Mouse (Mus musculus): Measurements from ENCODE around the gene Ccer2. TPM values are rescaled to one million over a fixed set of nuclear protein-coding genes. Genes with fewer than 3 reads are reported as not detected.

Gene Ccer2
- polyA plus RNA-seq (2014; fragmentation: Illumina TruSeq; extraction: RNeasy Lipid Tissue Mini Kit (QIAGEN cat#74804); ENCODE audit: low read depth, low replicate concordance) = not detected

DNA sequence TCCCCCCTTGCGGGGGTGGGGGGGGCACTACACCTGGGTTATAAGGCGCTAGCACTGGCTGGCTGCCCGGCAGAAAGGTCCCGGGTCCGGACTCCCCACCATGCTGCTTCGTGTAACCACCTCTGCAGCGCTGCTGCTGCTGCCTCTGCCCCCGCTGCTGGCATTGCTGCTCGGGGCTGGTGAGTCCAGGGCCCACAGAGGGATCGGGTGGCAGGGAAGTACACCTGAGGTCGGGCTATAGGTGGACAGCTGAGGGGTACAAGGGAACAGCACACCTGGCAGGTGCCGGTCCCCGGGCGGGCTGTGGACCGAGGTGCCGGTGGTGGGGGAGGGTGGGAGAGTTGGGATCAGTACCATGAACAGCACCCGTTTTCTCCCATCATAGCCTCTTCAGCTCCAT is at the start of gene Ccer2:
Gene Ccer2 (plus strand): TSS at position 96 of the 400 bp plus-strand sequence.

DNA sequence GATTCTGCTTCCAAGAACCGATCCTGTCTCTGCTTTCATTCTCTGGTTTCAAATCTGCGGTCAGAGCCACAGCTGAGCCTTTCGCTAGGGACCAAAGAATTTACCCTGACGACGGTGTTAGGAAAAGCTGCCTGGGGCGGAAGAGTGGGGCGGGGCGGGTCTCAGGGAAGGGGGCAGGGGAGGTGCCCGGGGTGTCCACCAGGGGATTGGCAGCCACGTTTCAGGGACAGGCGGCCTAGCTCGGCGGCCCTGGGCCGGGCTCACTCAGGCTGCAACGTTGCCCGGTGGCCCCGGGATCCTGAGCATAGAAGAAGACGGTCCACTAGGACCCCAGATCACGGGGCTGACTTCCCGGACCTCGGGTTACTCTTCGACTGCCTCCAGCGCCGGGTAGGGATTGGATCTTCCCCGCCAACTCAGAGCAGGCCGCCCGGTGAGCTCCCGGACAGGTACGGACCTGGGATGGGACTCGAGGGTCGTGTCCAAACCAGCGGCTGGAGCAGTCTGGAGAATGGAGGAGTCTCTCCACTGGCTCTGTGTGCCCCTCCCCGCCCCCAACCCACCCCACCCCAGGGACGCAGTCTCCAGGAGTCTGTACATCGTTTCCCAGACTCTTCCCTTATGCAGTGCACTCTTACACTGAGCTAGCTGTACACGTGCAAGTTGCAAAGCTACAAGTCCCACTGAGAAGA is 39.2 kb upstream of the Ccer2 start, which contains the start of gene Fbxo17:
Gene Fbxo17 (plus strand): TSS at position 215 of the 692 bp plus-strand sequence.

DNA sequence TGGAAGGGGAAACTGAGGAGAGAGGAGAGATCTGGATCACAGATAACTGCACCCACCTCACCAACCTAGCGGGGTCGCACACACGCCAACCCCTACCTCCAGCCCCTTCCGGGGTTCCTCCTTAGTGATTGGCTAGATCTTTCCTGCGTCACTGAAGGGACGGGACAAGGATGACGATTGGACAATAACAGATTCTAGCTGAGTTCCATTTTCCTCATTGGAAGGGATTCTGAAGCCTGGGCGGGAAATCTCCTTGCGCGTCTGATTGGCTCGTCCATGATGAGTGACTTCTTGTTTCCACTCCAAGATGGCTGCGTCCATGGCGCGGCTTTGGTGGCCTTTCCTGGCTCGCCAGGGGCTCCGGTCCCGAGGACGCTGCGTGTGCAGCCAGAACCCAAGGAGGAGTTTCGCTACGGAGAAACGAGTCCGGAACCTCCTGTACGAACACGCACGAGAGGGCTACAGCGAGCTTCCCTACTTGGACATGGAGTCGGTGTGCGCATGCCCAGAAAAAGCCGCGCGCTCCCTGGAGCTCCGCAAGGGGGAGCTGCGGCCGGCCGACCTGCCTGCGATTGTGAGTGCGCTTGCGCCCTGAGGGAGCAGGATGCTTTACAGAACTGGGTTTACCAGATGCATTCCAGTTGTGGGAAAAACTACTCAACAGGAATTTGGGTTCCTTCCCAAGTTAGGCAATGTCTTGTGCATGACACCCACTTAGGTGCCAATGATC is 14.1 kb upstream of the Ccer2 start, which contains the start of the genes Mrps12 and Sars2:
Gene Mrps12 (minus strand): TSS at position 112 of the 730 bp plus-strand sequence.
Gene Sars2 (plus strand): TSS at position 284 of the 730 bp plus-strand sequence.

DNA sequence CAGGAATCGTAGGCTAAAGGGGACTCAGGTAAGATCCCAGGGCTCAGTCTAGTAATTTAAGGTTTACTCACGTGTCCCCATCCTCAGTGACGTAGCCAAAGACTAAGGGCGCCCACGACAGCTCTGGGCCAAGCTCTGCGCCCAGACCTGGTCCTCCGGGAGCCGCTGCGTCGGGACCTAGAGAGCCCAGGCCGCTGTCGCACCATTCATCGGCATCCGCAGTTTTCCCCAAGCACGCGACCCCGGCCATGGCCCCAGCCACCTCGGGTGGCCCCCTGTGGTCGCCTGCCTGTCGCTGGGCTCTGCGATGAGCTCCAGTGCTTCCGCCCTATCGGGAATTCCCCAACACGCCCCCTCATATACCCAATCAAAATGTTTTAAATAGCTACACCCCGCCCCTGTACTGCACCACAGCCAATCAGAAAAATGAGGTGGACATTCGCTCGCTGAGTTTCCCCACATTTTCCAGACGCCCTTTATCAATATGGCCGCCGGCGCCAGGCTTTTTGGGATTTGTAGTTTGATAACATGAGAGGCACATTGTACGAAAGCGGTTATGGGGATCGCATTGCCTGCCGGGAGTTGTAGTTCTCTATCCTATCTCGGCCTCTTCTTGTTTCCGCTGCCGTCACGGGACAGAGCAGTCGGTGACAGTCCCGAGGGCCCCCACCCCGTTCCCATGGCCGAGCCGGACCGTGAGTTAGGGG is 10.4 kb downstream of the Ccer2 start, which contains the start of gene Sirt2:
Gene Sirt2 (plus strand): TSS at position 563 of the 707 bp plus-strand sequence.

DNA sequence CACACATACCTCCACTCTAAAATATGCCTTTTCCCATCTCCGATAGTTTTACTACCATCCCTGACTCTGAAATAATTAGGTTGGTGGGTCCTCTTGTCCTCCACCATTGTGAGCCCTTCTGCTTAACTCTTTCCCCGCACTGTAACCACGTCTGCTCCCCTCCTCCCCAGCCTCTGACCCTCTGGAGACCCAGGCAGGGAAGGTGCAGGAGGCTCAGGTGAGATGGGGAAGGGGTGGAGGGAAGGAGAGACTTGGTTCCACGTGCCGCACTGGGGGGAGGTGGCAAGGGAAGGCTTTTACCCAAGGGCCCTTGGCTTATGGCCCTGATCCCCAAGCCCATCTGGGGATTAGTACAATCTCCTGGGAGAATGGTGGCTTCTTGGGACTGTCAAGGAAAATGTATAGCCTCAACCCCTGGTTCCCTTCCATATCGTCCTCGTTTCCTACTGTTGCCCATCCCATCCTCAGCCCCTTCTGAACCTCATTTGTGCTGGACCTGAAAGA is 11.5 kb downstream of the Ccer2 start, which contains the start of gene Nfkbib:
Gene Nfkbib (minus strand): TSS at position 51 of the 504 bp plus-strand sequence.

DNA sequence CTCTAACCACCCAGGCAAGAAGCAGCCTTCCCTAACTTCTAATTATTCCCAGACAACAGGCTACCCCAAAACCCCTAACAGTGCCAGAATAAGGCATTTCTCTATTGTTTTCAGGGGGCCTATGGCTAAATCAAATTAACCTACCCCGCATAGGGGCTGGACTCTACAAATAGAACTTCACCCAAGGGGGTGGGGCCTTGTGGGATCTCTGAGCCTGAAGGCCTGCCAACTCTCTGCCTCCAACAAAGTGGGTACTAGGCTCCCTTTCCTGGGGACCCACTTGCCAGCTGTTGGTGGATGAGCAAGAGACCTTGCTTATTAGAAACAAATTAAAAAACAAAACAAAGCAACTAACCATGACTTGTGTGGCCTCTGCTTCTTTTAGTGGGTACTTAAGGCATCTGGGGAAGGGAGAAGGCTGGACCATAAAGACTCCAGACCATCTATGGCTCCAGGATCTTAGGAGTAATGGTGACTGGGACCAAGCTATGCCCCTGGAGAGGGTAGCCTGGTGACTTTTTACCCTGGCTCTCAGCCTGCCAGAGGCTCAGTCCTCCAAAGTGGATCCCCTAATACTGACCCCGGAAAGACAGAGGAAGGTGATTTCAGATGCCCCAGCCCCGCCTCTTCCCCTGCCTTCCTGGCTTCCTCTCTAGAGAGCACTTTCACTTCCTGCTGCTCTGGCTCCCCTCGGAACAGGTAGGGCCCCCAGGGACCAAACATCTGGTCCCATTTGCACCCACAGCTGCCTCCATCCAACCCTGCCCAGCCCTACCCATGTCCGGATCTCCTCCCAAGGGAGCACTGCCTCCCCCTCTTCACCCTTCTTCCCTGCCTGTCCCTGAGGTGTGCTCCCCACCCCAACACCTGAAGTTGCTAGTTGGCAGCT is 32.6 kb downstream of the Ccer2 start, which contains the start of gene Rinl:
Gene Rinl (plus strand): TSS at position 663 of the 889 bp plus-strand sequence.

DNA sequence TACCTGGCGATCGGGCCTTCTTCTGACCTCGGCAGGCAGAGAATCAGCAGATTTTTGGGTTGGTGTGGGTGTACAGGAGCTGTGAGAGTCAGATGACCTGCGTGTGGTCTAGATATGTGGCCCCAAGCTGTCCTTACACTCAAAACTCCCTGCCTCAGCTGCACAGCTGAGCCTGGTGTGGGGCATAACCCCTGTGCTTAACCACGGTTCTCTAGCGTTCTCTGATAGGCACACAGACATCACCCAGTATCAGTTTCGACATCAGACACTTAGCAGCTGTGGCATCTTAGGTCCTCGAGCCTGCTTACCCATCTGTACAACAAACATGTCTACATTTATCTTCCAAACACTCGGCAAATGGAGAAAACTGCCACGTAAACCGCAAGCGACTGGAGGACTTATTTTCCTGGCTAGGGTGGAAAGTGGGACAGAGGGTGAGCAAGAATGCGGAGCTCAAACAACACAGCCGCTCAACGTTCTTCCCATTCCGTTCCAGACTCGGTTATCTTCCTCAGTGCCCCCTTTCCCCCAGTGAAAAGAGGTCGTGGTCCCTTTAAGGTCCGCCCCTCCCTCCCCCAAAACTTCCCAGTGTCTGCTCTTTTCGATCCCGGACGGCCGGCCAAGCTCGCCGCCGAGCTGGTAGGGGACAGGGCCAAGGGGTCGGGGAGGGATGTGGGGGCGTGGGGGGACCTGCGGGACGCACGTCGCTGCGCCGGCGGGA is 52.4 kb downstream of the Ccer2 start, which contains the start of gene Hnrnpl:
Gene Hnrnpl (plus strand): TSS at position 321 of the 721 bp plus-strand sequence.

Other genes starting within 250 kb of the Ccer2 start
- not detected for gene Ifnl2, start 245.7 kb upstream of the Ccer2 start, polyA plus RNA-seq (2014; fragmentation: Illumina TruSeq; extraction: RNeasy Lipid Tissue Mini Kit (QIAGEN cat#74804); ENCODE audit: low read depth, low replicate concordance)
- not detected for gene Ifnl3, start 233.3 kb upstream of the Ccer2 start, polyA plus RNA-seq (2014; fragmentation: Illumina TruSeq; extraction: RNeasy Lipid Tissue Mini Kit (QIAGEN cat#74804); ENCODE audit: low read depth, low replicate concordance)
- gene Sycn, start 215.3 kb upstream of the Ccer2 start, polyA plus RNA-seq (2014; fragmentation: Illumina TruSeq; extraction: RNeasy Lipid Tissue Mini Kit (QIAGEN cat#74804); ENCODE audit: low read depth, low replicate concordance) = 0.72 TPM
- 0.66 TPM for gene Nccrp1, start 208.9 kb upstream of the Ccer2 start, polyA plus RNA-seq (2014; fragmentation: Illumina TruSeq; extraction: RNeasy Lipid Tissue Mini Kit (QIAGEN cat#74804); ENCODE audit: low read depth, low replicate concordance)
- 40.2 TPM for gene Samd4b, start 158.0 kb upstream of the Ccer2 start, polyA plus RNA-seq (2014; fragmentation: Illumina TruSeq; extraction: RNeasy Lipid Tissue Mini Kit (QIAGEN cat#74804); ENCODE audit: low read depth, low replicate concordance)
- gene Pak4, start 158.0 kb upstream of the Ccer2 start, polyA plus RNA-seq (2014; fragmentation: Illumina TruSeq; extraction: RNeasy Lipid Tissue Mini Kit (QIAGEN cat#74804); ENCODE audit: low read depth, low replicate concordance) = 27.4 TPM
- gene Acp7, start 124.8 kb upstream of the Ccer2 start, polyA plus RNA-seq (2014; fragmentation: Illumina TruSeq; extraction: RNeasy Lipid Tissue Mini Kit (QIAGEN cat#74804); ENCODE audit: low read depth, low replicate concordance) = not detected
- 0.66 TPM for gene Fbxo27, start 63.3 kb upstream of the Ccer2 start, polyA plus RNA-seq (2014; fragmentation: Illumina TruSeq; extraction: RNeasy Lipid Tissue Mini Kit (QIAGEN cat#74804); ENCODE audit: low read depth, low replicate concordance)
- gene Fbxo17, start 39.4 kb upstream of the Ccer2 start, polyA plus RNA-seq (2014; fragmentation: Illumina TruSeq; extraction: RNeasy Lipid Tissue Mini Kit (QIAGEN cat#74804); ENCODE audit: low read depth, low replicate concordance) = 1.5 TPM
- gene Mrps12, start 14.4 kb upstream of the Ccer2 start, polyA plus RNA-seq (2014; fragmentation: Illumina TruSeq; extraction: RNeasy Lipid Tissue Mini Kit (QIAGEN cat#74804); ENCODE audit: low read depth, low replicate concordance) = 76.4 TPM
- 6.2 TPM for gene Sars2, start 14.2 kb upstream of the Ccer2 start, polyA plus RNA-seq (2014; fragmentation: Illumina TruSeq; extraction: RNeasy Lipid Tissue Mini Kit (QIAGEN cat#74804); ENCODE audit: low read depth, low replicate concordance)
- 88.9 TPM for gene Sirt2, start 10.6 kb downstream of the Ccer2 start, polyA plus RNA-seq (2014; fragmentation: Illumina TruSeq; extraction: RNeasy Lipid Tissue Mini Kit (QIAGEN cat#74804); ENCODE audit: low read depth, low replicate concordance)
- gene Nfkbib, start 11.3 kb downstream of the Ccer2 start, polyA plus RNA-seq (2014; fragmentation: Illumina TruSeq; extraction: RNeasy Lipid Tissue Mini Kit (QIAGEN cat#74804); ENCODE audit: low read depth, low replicate concordance) = 36.6 TPM
- 5.6 TPM for gene Rinl, start 32.8 kb downstream of the Ccer2 start, polyA plus RNA-seq (2014; fragmentation: Illumina TruSeq; extraction: RNeasy Lipid Tissue Mini Kit (QIAGEN cat#74804); ENCODE audit: low read depth, low replicate concordance)
- 246 TPM for gene Hnrnpl, start 52.4 kb downstream of the Ccer2 start, polyA plus RNA-seq (2014; fragmentation: Illumina TruSeq; extraction: RNeasy Lipid Tissue Mini Kit (QIAGEN cat#74804); ENCODE audit: low read depth, low replicate concordance)
- 361 TPM for gene Ech1, start 69.0 kb downstream of the Ccer2 start, polyA plus RNA-seq (2014; fragmentation: Illumina TruSeq; extraction: RNeasy Lipid Tissue Mini Kit (QIAGEN cat#74804); ENCODE audit: low read depth, low replicate concordance)
- gene Lgals4, start 77.7 kb downstream of the Ccer2 start, polyA plus RNA-seq (2014; fragmentation: Illumina TruSeq; extraction: RNeasy Lipid Tissue Mini Kit (QIAGEN cat#74804); ENCODE audit: low read depth, low replicate concordance) = 39.3 TPM
- gene Lgals7, start 107.7 kb downstream of the Ccer2 start, polyA plus RNA-seq (2014; fragmentation: Illumina TruSeq; extraction: RNeasy Lipid Tissue Mini Kit (QIAGEN cat#74804); ENCODE audit: low read depth, low replicate concordance) = 11.5 TPM
- gene Capn12, start 125.2 kb downstream of the Ccer2 start, polyA plus RNA-seq (2014; fragmentation: Illumina TruSeq; extraction: RNeasy Lipid Tissue Mini Kit (QIAGEN cat#74804); ENCODE audit: low read depth, low replicate concordance) = 0.51 TPM
- 202 TPM for gene Actn4, start 206.2 kb downstream of the Ccer2 start, polyA plus RNA-seq (2014; fragmentation: Illumina TruSeq; extraction: RNeasy Lipid Tissue Mini Kit (QIAGEN cat#74804); ENCODE audit: low read depth, low replicate concordance)
- 266 TPM for gene Eif3k, start 225.7 kb downstream of the Ccer2 start, polyA plus RNA-seq (2014; fragmentation: Illumina TruSeq; extraction: RNeasy Lipid Tissue Mini Kit (QIAGEN cat#74804); ENCODE audit: low read depth, low replicate concordance)
- gene Map4k1, start 225.9 kb downstream of the Ccer2 start, polyA plus RNA-seq (2014; fragmentation: Illumina TruSeq; extraction: RNeasy Lipid Tissue Mini Kit (QIAGEN cat#74804); ENCODE audit: low read depth, low replicate concordance) = 4.1 TPM

Data from adipose tissue, adult 10 weeks (tissue).